Mouse (Mus musculus): ENCODE measurements at regions not wholly inside any gene's neighbourhood (a gene's known extent, or its start where the extent isn't known, plus 50 kb on each side); places are given as distances from the start of the nearest gene placed in this dataset.

DNA sequence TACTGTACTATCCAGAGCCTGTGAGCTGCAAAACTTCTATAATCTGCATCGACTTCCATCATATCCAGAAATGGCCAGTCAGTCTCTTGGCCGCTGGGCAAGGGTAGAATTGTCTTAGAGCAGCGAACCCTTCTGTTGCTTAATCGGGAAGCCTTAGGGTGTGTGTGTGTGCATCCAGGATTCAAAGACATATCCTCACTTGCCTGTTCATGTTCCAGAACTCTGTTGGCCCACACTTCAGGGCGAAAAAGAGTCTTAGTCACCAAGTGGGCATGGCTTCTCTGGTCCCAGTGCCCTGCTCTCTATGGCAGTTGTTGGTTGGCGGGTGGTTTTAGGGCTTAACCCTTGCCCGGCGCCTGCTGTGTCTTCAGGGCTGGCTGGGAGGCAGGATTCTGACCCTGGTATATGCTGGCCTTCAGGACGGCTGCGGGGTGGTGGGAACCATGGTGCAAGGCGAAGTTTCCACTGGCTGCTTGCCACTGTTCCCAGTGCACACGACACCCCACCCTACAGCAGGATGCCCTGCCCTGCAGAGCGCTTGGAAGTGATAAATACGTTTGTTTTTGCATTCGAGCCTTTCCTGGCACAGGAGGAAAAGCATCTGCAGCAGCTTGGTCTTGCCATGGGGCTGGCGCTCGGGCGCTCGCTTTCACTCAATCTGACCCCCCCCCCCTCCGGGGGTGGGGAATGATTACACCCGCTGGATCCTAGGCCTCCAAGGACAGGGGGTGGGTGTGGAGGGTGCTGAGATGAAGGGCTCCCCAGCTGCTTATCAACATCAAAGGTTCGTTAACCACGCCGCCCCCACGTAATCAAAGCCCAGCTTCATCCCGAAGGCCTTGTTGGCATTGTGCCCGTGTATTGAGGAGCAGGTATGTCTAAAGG is 54.9 kb upstream of the Itga6 start:
- TF ChIP-seq CHD2 (IDR thresholded peaks at IDR 0.05; ENCODE audit: low read depth, low read length): no peak
- no peak for TF ChIP-seq ZNF384 (IDR thresholded peaks at IDR 0.05; ENCODE audit: low read depth, low read length)

All from ES-E14 (cell line).